Mouse (Mus musculus): ENCODE data around the gene Gm10644.

The Gm10644 gene

DNA sequence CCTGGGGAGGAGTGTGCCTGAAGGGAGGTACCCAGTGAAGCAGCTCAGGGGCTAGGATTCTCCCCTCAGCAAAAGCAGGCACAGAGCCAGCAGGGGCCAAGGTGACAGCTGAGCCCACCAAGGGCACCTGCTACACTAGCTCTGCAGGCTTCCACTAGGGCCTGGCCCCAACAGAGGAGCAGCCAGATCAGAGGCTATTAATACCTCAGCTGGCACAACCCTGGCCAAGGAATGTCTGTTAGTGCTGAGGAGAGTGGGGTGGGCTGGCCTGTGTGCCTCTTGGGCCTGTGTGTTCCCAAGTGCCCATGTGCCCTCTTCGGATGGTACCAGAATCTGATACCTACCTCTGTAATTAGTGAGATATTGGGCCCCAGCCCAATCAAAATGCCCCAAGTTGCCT lies 25.2 kb upstream of the Gm10644 start:
- no peak for DNase-seq

DNA sequence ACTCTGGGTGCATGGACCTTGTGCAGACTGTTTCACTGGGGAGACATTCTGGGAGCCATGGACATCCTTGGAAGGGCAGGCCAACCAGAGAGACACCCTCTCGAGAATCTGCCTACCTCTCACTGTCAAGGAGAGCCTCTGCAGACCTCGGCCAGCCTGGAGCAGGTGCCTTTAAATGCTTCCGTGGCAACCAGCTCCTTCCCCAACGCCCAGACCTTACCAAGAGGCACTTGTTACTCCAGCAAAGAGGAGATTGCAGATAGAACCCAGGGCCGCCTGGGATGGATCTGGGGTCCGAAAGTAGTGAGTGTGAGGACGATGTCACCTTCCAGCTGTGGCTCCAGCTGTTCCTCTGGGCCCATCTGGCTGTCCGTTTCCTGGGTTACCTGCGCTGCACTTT lies 23.2 kb upstream of the Gm10644 start:
- no peak for DNase-seq

DNA sequence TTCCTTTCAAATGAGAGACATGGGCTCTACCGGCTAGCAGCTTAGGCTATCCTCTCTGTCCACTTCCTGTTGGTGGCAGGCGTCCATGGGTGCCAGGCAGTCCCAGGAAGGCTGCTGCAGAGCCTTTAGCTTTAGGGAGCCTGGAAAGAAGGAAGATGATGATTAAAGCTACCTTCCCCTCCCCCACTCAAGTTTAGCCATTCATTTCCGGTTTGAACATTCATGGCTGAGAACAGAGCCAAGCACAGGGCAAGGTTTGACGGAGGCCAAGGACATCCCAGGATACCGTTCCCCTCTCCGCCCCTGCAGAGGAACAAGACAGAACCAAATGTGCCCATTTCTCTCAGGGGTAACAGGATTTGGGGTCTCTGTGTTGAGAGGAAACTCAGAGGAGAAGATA lies 22.6 kb upstream of the Gm10644 start:
- DNase-seq = no peak

DNA sequence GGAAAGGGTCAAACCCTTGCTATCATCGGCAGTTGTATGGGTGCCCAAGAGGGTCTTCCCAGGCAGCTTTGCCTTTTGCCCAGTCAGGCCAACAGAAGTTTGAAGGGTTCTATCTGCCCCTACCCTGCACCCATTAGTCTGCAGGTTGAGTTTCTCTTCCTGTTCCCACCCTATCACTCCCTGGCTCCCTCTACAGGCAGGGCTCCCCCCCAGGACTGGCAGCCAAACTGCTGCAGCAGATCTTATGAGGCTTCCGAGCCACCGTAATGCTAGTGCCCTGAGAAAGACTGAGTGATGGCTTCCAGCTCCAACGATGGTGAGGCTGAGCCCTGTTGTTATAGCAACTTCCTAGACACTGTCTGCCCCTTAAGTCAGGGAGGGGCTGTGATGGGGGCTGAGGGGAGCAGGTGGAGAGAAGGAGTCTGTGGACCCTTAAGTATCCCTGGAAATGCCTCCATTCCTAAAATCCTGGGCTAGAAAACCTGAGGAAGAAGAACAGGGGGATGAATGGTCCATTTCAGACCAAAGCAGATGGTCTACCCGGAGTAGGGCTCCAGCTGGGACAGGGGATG lies 21.9 kb upstream of the Gm10644 start:
- DNase-seq = no peak

DNA sequence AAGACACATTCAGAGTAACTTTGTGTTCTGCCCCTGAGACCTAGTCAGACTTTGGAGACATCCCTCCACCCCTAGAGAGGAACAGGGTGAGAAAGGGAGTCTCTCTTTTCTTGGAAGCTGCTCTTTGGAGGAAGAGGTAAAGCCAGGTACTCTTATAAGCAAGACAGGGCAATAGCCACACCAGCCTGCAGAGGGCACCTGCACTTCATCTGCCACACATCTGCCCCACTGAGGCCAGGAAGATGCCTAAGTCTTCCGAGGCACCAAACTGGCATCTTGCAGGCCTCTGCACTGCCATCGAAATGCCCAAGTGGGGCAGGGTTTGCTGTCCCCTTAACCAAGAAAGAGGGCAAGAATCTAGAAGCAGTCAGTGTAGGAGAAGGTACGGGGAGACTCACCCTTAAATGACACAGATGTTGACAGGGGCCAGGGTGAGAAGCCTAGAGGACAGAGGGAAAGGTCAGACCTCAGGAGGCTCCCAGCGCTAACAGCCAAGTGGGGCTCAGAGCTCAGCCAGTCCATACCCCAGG lies 21.2 kb upstream of the Gm10644 start:
- DNase-seq = no peak

DNA sequence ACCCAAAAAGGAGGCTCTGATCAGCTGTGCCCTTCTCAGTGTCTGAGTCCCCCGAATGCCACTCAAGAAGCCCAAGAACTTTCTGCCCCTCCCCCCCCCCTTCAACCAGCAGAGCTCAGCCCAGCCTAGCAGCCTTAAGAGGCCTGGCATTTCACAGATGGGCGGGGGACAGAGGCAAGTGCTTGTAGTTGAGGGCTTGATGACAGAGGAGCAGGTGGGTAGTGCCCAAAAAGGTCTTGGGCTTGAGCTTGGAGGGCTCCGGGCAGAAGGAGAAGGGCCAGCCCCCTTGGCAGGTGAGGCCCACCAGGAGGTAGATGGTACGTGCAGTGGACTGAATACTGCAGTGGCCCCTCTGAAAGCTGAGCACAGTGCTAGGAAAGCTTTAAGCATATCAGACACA lies 19.5 kb upstream of the Gm10644 start:
- no peak for DNase-seq

DNA sequence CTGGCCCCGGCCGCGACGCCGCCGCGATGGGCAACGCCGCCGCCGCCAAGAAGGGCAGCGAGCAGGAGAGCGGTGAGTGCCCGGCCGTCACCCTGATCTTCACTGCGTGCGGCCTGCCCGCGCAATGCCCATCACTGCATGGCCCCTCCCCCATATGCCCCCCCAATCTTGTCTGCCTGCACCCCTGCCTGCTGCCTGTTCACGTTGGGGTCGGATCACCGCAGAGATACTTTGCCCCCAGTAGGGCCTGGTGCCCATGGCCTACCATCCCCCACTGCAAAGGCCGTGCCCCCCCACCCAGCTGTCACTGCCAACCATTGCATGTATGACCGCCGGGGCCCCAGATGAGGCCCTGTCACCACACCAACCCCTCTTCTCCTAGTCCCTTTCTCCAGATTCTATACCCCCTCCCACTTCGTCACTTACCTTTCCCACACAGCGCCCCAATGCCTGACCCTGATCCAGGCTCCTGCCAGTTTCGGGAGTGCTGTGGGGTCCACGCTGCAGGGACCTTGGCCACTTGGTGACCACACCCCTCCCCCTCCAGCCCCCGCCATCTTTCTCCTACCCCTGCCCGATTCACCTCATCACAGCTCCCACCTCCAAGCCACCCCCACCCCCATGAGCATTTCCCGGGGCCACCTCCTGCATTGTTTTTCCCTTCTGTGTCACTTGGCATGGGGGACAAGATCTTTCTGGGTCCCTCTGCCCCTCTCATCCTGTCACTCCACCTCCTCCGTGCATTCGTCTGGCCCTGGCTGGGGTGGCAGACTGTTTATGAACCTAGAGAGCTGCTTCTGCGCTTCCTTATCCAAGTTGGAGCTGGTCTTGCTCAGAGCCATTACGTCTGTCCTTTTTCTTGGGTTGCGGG lies 18.4 kb upstream of the Gm10644 start:
- DNase-seq = peak; percentile 39

DNA sequence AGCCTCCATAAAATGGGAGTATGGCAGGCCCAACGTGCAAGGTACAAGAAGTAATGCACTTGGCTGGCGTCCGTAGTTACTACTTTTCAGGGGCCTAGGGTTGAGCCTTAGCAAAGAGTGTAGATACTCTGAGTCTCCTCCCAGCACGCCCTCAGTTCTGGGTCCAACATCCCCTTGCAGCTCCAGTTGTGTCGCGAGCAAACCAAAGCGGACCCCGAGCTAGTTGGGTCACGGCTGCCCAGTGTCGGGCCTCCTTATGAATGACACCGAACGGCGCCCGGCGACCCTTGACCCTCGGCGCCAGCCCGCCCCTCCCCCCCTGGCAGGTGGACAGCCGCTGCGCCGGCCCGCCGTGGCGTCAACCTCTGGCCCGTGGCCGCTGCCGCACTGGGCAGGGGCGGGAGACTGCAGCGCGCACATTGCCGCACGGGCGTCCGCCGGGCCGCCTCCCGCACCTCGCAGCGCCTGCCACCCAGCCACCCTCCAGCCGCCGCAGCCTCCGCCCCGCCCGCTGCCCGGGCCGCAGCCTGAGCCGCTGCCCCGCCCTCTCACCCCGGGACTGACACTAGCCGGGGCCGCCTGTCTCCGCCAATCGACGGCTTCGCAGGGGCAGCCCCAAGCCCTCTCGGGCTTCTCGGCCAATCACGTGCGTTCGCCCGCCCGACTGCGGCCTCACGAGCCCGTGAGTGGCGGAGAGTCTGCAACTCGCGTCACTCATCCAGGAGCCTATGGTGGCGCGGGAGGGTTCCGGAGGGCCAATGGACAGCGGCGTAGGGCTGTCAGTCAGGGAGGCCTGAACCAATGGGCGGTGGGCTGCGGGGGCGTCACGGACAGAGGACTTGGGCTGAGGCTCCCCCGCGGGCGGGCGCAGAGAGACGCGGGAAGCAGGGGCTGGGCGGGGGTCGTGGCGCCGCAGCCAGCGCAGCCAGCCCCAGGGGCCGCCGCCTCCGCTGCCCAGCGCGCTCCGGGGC lies 17.4 kb upstream of the Gm10644 start, which contains the start of gene Prkaca:
Gene Prkaca, plus strand, starts transcription at position 844 of the 971 bp plus-strand sequence.
- peak; percentile 98 for DNase-seq

DNA sequence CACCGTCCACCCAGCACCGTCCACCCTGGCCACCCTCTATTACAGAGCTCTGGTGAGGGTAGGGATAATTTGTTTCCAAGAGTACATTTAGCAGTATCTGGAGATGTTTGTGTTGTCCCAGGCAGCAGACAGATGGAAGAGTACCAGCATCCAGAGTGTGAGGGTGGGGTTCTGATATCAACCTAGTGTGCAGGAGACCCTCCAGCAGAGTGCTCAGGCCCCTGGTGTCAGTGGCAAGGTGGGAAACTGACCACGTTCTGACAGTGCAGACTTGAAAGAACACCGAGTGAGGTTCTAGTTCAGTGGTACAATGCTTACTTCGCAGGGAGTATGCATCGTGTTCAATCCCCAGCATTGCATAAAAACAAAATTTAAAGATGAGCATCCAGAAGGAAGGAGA lies 16.7 kb upstream of the Gm10644 start:
- DNase-seq = no peak

DNA sequence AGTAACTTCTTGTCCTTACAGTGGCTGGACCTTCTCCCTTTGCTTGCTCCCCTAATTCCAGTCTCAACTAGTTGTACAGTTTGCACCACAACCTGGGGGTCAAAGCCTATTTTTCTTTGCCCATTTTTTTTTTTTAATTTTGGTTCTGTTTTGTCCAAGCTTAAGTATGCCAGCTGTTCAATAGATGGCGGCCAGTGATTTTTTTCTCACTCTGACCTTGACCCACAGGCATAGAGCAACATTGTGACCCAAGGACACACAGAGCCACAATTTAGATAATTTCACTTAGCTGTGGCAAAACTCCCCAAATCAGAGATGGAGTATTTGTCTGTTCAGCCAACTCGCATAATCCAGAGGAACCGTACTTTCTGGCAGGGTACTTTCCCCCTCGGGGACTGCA lies 16.1 kb upstream of the Gm10644 start:
- DNase-seq = no peak

DNA sequence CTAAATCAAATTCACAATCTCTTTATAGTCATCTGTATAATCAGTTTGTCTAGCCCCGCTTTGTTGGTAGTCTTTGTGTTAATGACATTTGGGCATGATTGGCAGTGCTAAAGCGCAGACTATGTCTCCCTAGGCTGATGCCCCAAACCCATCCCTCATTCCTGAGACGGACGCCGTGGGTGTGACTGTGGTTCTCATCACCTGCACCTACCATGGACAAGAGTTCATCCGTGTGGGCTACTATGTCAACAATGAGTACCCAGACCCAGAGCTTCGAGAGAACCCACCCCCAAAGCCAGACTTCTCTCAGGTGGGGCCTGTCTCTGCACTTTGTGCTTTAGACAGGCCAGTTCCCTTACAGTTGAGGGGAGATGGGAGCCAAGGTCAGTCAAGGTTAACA lies 12.7 kb upstream of the Gm10644 start:
- DNase-seq = no peak

DNA sequence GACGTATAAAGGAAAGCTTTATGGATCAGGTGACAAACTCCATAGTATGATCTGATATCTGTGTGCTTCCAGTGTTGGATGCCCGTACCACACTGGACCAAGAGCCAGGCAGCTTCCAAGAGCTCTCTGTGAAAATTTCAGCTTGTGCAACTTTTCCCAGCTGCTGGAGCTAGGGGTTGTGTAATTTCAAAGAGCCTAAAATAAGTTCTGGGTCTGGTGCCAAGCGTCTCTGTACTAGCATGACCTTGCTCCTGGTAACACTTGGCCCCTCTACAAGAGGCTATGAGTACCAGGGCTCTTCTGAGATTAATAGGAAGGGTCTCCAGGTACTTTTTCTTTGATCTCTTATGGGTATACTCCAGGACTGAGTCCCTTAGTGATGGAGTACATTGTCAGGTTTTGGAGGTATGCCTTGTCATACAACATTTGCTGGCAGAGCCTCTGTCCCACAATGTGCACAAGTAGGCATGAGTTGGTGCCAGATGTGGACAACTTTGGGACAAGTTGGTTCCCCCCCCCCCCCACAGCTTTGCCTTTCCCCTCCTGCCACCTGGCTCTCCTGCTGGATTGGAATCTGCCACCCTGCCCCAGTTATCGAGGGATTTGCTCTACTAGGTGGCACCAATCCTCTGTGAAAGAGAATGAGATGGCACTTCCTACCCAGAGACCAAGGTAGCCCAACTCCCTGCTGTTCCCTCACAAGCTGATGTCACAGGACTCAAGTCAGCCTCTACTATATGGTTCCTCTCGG lies 9.2 kb upstream of the Gm10644 start:
- DNase-seq = no peak

DNA sequence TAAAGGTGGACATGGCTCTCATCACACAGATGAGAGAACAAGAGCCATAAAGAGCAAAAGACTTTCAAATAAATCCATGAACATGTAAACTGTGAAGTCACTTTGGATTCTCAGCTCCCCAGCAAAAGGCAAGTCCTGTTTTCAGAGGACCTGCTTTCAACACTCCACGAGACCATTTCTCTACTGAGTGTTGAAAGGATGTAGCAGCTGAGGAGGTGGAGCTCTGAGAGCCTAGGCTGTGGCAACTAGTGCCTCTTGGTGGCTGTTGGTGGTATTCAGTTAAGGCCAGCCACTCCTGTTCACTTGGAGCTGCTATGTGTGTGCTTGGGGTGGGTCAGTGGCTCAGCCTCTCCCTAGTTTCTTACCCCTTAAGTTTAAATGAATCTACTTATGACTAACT lies 1.8 kb upstream of the Gm10644 start:
- DNase-seq = no peak

DNA sequence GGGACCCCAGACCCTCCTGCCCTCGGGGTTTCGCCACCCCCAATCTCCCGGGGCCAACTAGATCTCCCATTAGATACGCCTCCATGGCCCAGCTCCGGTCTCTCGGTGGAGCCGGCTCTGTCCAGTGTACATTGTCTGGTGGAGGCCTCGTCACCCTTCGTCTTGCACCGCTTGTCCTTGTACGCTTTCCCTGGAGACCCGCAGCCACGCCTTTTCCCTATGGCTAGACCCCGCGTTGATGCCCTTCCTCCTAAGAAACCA lies 883 bp upstream of the Gm10644 start:
- DNase-seq = no peak

DNA sequence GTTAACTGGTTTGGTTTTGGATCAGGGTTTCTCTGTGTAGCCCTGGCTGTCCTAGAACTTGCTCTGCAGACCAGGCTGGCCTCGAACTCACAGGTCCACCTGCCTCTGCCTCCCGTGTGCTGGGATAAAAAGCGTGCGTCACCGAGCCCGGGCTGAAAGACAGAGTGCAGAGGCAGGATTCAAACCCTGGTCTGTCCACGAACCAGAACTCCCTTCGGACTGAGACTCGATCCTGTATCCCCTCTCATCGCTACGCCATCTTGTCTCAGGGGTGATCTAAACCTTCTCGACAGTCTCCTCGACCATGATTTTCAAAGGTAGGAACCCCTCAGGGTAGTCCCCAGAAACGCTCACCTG lies 278 bp downstream of the Gm10644 start:
- no peak for DNase-seq

DNA sequence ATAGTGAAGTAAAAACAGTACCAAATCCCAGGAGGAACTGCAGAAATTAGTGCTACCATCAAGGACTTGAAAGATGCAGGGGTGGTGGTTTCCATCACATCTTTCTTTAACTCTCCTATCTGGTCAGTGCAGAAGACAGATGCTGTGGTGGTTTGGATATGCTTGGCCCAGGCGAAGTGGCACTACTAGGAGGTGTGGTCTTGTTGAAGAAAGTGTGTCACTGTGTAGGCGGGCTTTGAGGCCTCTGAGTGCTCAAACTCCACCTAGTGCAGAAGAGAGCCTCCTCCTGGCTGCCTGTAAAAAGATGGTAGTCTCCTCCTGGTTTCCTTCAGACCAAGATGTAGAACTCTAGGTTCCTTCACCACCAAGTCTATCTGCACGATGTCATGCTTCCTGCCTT lies 9.5 kb downstream of the Gm10644 start:
- DNase-seq = no peak

DNA sequence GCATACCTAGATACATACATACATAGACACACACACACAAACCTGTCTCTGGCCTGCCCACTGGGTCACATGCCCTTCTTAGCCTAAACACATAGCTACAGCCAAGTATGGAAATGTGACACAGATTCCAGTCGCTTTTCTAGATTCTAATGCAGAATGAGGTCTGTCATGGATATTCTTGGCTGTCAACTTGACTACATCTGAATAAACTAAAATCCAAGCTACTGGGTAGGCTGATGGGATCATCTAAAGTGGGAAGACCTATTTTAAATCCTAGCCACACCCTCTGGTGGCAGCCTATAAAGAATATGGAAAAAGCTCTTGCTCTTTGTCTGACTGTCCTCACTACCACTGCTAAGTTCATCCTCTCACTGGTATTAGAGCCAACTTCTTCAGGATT lies 12.6 kb downstream of the Gm10644 start:
- peak; percentile 3 for DNase-seq

DNA sequence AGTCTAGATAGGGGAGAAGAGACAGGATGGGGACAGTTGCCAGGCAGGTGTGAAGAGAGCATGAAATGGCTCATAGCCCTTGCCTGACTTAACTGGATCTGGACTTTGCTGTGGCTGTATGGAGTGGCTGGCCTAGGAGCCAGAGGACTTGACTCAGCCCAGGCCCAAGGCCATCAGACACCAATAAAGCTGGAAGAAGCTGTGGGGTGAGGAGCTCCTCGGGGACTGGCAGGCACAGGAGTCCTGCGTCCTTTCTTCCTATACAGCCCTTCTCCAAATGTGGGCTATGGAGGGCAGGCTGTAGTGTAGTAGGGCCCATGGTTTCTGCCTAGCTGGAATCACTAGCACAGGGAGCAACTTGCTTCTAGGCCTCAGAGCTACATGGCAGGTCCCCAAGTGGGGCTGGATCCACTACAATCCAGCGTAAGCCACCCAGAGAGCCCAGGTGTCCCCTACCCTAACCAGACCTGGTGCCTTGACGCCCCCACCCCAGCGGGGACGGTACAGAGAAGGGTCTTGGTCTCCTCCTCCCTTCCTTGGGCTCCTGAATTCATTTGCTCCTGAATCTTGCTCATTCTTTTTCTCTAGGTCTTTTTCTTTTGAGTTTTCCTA lies 13.8 kb downstream of the Gm10644 start:
- DNase-seq = peak; percentile 25

DNA sequence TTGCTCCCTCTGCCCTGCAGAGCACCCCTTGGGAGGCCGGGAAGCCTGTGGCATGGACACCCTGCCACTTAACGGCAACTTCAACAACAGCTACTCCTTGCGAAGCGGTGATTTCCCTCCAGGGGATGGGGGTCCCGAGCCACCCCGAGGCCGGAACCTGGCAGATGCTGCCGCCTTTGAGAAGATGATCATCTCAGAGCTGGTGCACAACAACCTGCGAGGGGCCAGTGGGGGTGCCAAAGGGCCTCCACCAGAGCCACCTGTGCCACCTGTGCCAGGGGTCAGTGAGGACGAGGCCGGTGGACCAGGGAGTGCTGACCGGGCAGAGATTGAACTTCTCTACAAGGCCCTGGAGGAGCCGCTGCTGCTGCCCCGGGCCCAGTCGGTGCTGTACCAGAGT lies 16.7 kb downstream of the Gm10644 start:
- no peak for DNase-seq

DNA sequence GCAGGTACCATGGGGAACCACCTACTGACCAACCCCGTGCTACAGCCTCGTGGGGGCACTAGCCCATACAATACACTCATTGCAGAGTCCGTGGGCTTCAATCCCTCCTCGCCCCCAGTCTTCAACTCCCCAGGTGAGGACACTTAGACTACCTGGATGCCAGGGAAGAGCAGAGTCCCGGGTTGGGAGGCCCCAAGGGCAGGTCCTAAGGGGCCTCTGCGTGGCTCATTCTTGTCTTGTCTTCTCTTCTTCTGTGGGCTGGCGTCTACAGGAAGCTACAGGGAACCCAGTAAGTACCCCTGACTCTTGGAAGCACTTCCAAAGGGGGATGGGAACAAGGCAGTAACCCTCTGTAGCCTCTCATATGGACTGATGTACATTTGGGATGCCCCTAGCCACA lies 17.4 kb downstream of the Gm10644 start:
- no peak for DNase-seq

DNA sequence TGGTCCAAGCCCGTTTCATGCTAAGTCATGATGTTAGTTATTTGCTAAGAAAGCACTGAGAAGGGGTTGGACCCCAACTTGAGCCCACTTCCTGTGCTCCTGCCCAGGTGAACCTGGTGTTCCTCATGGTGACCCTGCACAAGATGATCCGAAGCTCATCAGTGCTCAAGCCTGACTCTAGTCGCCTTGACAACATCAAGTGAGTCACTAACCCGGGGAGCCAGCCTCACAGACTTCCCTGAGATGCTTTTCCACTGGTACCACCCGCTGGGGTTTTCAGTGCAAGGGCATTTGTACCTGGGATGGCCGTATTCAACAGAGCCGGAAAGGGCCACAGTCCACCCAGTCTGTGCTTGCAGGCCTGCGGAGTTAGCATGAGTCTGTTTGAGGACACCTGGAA lies 19.6 kb downstream of the Gm10644 start:
- peak; percentile 1 for DNase-seq

DNA sequence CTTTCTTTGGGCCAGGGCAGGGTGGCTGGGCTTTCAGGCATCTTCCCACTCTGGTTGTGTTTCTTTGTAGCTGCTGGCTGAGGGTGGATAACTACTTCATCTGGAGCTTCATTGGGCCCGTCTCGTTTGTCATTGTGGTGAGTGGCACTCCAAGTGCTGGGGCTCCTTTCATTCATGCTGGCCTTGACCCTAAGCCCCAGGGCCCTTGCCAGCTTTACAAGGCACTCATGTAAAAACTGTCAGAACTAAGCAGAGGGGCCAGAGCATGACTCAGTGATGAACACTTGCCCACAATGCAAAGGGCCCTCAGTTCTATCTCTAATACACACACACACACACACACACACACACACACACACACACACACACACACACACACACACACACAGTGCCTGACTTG lies 20.0 kb downstream of the Gm10644 start:
- peak; percentile 1 for DNase-seq
